Mouse (Mus musculus) Muller cell, postnatal 12 days (primary cell): ENCODE measurements around the gene Usp35.
A peak's percentile ranks its signal among the peaks of the same experiment; 100 is the strongest.

Experiments used
- DNase-seq: peaks from one replicate; pipeline ENCODE4 v3.0.0-alpha.2; 2015; ENCODE audit errors: inconsistent ontology term

Usp35 gene

DNA sequence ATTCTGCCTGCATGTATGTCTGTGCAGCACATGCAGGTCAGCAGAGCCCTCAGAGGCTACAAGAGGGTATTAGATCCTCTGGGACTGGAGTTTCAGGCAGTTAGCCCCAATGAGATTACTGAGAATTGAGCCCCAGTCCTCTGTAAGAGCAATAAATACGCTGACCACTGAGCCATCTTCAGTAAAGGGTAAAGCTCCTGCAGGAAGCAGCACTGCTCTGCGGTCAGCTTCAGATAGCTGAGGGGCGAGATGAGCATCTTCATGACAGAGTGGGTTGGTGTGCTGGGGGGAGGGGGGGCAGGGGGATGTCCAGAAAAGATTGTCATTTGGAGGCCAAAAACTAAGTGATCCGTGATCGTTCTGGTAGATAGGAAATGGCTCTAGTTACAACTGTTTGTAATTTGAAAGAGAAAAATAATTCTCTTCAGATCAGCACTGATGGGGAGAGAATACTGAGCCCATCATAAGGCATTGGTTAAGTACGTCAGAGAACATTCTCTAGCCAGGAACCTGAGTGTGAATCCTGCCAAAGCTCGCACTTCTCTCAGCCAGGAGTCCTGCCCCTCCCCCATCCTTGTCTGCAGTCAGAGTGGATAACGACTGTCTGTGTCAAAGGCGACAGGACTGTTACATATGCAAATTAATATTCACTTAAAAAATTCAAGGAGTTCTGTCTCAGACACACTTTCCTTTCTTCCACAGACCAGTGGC lies 14.4 kb upstream of the Usp35 start:
- DNase-seq = no peak

DNA sequence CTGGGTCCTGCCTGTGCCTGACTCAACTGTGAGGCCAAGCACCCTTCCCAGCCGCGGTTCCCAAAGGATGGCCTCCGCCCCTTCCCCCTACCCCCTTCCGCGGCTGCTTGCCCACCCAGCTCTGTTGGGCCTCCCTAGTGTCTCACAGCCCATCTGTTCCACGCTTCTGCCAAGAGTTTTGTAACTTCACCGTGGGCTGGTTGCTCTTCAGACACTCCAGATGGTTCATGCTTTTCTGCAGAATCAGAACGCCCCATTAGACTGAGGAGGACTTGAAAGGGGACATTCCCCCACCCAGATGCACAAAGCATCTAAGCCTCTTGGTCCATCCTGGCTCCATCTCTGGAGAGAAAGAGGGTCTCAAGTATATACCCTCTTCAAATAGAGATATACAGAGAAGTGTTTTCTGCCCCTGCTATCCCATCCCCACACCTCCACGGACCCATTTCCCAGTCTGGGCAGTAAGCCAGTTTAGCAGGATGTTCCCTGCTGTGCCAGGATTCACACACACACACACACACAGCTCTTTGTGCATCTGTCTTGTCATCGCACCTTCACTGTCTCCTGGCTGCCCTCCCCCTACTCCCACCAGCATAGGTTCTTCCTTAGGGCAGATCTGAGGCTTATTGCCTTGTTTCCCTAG lies 13.5 kb upstream of the Usp35 start:
- peak; percentile 29 for DNase-seq

DNA sequence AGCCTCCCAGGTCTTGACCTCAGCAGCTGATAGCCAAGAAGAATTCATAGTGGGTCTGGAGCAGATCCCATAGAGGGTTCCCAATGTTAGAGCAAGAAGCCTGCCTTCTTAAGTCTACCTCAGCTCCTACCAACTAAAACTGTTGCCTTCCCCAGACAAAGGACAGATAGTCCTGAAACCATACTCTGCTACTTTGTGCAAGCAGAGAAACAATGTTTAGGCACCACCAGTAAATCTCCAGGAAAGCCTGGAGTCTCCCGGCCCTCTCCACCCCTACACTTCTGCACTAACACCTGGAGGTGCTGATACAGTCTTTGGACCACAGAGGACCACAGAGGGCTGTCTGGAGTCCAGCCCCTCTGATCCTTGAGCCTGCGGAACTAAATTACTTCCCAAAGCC lies 12.8 kb upstream of the Usp35 start:
- DNase-seq = no peak

DNA sequence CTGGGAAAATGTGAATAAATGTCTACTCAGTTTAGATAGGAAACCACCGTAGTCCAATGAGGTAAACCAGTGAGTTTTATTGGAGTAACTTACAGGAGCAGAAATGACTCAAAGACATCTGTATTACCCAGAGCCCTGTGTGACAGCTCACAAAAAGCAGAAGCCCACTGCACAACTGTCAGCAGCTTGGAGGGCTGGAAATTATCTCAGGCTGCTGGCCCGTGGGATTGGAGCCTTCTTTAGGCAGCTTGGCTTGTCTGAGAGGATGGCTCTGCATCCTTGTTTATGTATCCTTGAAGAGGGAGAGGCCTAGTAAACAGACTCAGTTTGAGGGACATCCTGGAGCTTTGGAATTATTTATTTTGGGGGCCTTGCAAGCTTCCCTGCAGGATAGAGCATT lies 11.1 kb upstream of the Usp35 start:
- no peak for DNase-seq

DNA sequence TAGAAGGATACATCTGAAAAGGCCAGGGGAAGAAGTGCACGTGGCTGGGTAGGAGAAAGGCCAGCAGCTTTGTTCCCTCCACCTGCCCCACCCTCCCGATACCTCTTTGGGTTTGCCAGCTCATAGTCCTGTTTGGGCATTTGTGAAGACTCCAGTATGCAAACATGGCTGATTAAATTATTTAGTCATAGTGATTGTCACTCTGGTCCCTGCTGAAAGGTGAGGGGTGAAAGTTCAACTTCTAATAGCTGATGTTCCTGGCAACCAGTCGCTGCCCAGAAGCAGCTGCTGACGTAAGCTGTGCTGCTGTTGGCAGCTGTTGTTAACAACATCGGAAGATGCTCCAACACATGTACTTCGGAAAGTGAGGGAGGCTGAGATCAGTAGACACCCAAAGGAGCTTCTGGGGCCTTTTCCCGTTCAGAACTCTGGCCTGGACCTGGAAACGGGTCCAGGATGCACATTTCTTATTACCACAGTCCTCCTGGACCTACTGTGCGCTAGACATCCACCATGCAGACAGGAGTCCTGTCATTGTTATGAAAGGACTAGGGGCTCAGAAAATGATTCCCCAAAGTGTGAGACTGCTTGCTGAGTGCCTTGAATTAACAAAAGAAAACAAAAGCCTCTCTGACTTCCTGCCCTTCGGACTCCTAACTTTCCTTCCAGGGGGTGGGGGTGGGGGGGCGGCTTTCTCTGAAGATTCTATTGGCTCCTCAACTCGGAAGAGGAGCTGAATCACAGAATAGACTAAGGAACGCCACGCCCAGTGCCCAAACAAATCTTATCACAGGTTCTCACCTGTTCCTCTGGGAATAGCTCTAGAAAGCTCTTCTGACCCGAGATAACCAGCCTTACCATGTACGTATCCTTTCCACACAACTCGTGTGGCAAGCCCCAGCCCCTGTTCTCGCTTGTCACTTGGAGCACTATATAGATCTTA lies 9.4 kb upstream of the Usp35 start:
- DNase-seq = no peak

DNA sequence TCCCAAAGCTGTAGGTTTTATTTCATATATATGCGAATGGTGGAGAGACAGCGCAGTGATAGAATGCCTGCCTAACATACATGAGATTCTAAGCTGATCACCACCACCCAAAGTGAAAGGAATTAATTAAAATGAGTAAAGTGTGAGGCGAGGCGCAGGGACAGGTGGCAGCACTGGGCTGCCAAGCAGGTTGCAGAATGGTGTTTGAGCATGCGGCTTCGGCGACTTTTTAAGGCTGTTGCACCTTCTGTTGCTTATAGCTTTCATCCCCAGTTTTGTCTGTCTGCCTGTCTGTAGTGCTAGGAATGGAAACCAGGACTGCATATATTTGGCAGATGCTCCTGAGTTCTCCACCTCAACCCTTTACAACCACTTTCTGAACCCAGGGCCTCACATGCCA lies 7.8 kb upstream of the Usp35 start:
- DNase-seq = no peak

DNA sequence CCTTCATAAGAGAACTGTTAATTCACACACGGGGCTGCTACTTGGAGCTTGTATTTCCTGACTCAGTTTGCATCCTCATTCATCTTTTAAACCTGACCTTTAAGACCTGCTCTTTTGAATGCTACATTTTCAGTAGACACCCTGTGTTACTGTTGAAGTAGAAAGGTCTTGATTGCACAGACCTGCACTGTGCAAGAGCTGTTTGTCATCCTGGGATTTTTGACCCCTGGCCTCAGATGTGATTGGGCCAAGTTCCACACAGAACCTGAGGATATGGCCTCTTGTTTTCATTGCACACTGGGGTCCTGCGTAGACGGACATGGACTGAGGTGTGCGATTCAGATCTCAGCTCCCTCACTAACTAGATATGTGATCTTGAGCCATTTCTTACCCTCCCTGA lies 6.8 kb upstream of the Usp35 start:
- DNase-seq = no peak

DNA sequence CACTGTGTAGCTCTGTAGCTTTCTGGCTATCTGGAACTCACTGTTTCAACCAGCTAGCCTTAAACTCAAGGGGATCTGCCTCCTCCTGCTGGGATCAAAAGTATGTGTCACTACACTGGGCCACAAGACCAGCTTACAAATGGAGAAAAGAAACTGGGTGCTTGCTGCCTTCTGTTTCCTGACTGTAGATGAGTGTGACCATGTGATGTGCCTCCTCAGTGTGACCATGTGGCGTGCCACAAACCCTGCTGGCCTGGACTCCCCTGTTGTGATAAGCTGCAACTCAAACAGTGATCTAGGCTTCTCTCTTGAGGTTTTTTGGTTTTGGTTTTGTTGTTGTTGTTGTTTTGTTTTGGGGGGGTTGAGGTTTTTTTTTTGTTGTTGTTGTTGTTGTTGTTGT lies 4.9 kb upstream of the Usp35 start:
- no peak for DNase-seq

DNA sequence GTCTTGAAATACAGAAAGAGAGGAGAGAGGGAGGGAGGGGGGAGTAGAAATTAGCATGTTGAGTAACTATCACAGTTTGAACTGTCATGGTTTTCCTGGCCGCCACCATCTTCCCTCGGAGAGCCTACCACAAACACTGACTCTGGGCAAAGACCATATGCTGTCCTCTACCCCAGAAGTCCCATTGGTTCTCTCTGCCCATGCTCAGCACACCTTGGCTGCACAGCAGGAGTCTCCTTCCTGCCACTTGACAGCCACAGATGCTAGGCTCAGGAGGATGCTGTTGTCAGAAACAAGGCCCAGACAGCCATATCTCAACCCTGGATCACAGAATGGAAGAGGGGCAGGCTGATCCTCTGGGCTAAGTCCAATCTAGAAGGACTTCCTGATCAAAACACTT lies 2.6 kb upstream of the Usp35 start:
- DNase-seq = no peak

DNA sequence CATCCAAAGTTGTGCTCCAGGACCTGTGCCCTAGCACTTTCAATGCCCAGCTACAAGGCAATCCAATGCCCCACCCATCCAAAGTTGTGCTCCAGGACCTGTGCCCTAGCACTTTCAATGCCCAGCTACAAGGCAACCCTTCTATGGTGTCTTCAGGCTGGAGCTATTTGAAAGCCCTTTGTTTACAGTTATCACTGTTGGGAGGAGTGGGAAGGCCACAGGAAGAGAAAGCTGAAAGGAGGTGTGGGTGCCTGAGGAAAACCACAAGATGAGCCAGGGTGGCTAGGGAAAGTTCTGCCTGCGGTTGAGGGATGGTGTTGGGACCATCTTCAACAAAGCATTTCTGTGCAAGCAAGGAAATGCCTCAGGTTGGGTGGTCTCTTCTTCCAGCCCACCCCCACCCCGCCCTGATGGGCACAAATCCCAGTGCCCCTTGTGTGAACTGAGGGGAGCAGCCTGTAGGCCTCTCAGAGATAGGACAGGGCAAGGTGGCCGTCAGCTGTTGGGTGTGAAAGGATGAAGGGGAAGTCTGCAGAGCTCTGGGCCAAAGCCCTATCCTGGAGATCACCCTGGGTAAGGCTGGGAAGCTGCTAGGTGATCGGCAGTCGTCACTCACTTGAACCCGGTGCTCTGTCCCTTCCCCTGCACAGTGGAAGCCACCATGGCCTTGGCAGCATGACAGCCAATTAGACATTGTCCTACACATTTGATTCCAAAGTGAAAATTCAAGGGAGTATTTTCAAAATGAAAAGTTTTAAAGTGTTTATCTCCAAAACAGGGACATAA lies 1.5 kb upstream of the Usp35 start:
- no peak for DNase-seq

DNA sequence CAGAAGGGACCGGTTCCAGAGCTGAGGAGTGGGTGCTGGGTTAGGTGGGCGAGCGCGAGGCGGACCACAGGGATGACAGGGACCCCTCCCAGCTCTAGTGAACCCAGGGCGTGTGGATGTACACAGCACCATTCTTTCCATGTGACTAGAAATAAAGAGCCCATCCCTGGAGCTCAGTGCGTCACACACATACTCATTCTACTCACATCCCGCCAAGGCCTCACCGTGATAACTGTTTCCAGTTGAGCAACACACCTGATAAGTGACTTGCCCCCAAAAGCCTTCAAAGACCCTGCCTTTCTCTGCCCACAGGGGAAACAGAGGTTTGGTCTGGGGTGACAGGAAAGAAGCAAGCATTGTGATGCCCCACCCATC lies 834 bp upstream of the Usp35 start:
- no peak for DNase-seq

DNA sequence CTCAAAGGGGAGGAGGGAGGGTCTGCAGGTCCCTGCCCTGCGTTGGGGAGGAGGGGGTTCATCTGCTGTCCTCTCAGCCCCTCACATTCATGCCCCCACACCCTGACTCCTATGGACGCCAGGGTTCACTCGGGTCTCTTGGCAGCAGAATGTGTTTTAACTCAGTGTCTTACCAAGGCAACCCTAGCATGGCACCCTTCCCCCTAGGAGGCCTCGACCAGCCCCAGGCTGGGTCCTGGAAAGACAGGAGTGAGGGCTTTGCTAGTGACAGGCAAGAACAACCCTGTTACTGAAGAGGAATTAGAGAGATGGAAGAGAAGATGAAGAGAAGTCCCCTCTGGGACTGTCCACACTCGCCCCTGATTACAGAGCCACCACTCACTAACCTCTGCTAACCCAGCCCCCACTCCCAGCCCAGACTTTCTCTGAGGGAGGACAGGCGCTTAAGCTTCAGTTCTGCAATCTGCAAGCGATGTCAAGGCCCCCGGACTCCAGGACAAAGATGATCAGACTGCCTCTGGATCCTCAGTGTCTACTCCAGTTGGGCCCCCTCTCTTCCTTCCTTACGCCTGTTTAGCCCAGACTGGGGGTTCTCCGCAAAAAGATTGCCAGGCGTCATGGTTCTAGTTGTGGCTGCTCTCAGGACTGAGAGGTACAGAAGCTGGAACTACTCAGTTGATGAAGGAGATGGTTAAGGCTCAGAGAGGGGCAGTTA lies 732 bp downstream of the Usp35 start:
- no peak for DNase-seq

DNA sequence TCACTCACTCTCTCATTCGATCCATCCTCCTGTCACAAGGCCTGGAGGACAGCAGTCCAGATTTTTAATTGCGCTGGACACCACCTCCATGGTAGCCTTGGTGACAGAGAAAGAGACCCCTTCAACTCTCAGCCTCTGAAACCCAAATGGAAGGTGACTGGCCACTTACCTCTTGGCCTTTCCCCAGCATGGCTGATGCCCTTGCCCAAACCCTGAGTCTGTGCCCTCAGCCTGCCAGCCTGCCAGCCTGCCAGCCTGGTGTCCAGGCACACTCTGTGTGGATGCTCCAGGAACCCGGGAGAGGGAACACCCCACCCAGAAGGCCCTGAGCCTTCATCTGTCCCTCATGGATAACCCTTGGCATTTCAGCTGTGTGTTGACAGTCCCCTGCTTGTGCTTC lies 2.1 kb downstream of the Usp35 start:
- DNase-seq = no peak

DNA sequence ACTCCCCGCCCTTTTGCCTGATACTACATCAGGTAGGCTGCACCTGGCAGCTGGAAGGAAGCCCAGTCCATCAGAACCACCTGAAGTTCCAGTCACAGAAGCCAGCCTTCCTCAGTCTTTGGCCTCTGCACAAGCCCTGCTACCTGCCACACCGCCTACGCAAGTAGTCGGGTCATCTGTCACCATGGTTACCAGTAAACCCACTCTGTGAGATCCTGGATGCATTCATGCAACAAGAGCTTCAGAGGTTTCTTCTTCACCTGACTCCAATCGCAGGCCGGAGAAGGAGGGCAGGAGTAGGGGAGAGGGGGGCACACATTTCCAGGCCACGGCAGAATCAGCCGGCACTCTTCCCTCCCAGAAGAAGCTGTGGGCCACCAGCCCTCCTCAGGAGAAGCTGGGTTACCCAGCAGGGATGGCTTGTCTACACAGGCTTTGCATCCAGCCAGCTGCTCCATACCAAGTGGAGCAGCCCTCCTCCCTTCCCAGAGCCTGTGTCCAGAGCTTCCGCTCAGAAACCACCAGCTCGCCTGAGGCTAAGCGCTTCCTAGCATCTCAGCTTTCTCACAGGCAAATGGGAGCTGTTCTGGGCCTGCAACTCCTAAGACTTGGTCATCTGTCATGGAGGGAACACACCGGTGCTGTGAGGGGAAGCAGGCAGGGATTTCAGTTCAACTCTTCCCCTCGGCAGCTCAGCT lies 2.8 kb downstream of the Usp35 start:
- DNase-seq = no peak

DNA sequence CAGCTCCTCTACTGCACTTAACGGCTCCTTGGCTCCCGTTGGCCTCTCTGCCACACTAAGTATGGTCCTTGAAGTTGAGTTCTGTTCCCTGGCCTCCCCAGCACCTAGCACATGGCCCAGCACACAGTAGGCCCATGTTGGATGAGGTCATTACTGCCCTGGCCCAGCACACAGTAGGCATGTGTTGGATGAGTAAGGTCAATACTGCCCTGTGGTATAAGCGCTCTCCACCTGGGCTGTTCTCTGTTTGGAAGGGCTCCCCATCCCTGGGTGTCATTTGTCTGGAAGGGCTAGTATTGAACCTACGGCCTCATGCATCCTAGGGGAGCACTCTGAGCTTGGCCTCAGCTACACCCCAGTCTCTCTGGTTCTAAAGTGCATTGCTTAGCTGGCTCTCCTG lies 4.4 kb downstream of the Usp35 start:
- no peak for DNase-seq

DNA sequence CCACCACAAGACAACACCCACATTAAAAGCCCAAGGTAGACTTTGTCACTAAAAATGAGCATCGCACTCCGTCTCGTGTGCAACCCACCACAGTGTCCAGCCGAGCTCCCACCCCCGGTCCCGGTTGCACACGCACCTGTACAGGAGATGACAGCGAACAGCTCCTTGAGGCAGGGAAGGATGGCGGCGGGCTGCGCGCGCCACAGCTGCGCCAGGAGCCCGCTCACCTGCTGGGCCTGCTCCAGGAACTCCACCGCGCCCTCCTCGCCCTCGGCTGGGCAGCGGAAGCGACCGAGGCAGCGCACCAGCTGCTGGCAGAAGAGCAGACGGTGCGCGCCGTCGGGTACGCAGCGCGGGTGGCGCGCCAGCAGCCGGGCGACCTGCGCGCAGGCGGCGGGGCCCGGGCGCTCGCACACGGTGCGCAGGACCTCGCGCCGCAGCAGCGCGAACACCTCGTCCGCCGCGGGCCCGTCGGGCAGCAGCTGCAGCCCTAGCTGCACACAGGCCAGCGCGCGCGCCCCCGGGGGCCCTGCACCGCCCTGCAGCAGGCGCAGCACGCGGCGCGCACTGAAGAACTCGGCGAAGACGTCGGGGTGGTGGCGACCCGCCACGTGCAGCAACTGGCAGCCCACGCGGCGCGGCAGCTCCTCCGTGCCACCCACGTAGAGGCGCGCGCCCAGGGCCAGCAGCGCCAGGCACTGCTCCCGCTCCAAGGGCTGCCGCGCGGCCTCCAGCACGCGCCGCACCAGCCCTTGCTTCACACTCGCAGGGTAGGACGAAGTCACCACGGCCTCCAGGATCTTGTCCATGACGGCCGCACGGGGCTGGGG lies 6.4 kb downstream of the Usp35 start:
- no peak for DNase-seq

DNA sequence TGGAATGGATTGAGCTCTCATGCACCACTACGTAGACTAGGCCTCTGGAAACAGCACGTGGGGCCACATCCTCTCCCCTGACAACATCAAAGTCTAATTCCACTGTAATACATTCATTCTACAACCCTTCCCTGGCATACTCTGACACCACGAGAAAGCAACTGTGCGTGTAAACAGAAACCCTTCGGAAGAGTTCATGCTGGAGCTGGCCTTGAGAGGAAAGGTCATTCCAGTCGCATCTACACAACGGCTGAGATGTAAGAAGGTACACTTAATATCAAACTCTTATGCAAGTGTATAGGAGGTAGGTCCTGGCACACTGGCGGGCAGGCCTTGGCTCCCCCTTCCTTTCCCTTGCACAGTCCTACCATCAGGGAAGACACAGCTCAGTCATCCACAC lies 7.5 kb downstream of the Usp35 start:
- no peak for DNase-seq

DNA sequence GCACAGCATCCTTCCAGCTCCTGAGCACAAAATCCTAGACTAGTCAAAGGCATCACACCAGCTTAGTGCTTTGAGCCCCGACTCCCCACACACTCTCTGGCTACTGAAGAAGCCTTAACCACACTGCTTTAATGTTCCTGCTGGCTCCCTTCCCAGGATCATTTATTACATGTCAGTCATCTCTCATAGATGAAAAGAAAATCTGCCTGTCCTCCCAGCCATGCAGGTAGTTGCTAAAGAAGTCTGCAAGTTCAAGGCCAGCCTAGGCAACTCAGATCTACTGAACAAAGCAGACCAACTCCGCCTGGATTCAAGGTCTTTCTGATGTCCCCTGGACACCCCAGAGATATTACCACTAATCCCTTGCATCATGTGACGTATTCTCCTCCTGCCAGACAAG lies 14.1 kb downstream of the Usp35 start:
- no peak for DNase-seq

DNA sequence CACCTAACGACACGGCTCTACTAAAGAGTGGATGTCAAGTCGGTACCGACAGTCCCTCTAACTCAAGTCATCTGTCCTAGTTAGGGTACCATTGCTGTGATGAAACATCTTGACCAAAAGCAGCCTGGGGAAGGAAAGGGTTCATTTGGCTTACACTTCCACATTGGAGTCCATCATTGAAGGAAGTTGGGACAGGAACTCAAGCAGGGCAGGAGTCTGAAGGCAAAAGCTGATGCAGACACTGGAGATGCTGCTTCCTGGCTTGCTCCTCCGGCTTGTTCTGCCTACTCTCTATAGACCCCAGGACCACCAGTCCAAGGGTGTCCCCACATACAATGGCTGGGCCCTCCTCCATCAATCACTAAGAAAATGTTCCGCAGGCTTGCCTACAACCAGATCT lies 16.2 kb downstream of the Usp35 start:
- no peak for DNase-seq

DNA sequence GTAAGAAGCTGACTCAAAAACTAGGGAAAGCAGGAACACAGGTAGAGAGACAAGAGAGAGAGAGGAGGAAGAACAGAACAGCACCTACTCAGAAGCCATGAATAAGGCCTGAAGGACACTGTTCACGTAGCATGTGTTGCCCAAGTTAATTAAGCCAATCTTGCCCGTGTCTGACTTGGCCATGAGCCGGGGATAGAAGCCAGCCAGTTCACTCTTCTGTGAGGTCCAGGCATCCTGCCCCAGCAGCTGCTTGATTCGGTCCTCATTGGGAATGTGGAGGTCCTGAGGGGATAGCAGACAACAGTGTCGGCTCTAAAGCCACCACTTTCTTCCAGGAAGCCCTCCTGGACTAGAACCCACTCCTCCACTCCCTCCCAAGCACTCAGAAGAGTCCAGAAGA lies 17.2 kb downstream of the Usp35 start:
- no peak for DNase-seq
